8 mouse cellular contexts compared by ENCODE assay signal in the genomic region with DNA sequence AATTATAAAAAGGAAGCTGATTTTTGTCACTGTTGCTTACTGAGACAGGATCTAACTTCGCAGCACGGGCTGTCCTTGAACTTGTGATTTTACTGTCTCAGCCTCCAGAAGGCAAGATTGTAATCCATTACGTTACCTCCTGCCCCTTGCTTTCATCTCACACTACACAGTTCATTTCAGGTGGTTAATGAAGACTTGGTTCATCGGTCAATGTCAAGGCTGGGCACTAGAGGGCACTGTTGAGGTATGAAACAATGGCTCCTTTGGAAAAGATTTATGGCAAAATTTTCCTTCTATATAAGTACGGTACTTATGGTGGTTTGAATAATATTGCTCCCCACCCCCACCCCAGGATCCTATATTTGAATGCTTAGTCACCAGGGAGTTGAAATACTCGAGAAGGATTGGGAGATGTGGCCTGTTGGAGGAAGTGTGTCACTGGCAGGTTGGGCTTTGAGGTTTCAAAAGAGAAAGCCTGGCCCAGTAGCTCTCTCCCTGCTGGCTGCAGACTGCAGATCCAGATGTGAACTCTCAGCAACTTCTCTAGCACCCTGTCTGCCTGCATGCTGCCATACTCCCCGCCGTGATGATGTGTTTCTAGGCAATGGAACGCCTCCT. TPM values are rescaled to one million over a fixed set of nuclear protein-coding genes. Genes with fewer than 3 reads are reported as not detected.
A peak's percentile ranks its signal among the peaks of the same experiment; 100 is the strongest.
DNase-seq lines count a peak whose midpoint lies in the region.

No protein-coding gene starts in this region.

- peak; percentile 38 for DNase-seq in gastrocnemius, adult 18-20 months (ENCODE audit: low spot score)
- no peak for DNase-seq in gastrocnemius, postnatal 36 days
- DNase-seq in urinary bladder, postnatal 25 days (ENCODE audit: low spot score): peak; percentile 51
- DNase-seq in urinary bladder, adult 2 months (ENCODE audit: low spot score): no peak
- DNase-seq in embryo, embryonic 11 days: peak; percentile 72
- DNase-seq in kidney, adult 8-10 months: peak; percentile 29 to 65
- peak; percentile 68 for DNase-seq in lung, postnatal 36 days
- DNase-seq in thymus, postnatal 0 days (ENCODE audit: low spot score): peak; percentile 46

- intact Hi-C loops in gastrocnemius, postnatal 36 days (cut with DNase I): no loop called here

RNA-seq across cellular contexts. Expression of gene Kin, which starts 18.3 kb away (rescaled TPM):
- 1 to 10 TPM; 5.9 to 7.2 TPM for total RNA-seq in gastrocnemius, adult 18-20 months (2021)
- total RNA-seq in gastrocnemius, postnatal 36 days (2021): 1 to 10 TPM; 4.4 to 5.4 TPM
- polyA plus RNA-seq in urinary bladder, adult 2 months (2012; rRNA removed): 16.3 and 18.8 TPM in 2 replicates
- polyA plus RNA-seq in thymus, postnatal 0 days (2015; fragmentation: Nextera tagmentation; extraction: Ambion mirVana): 45.0 and 52.4 TPM in 2 replicates

RNA-seq across cellular contexts. Expression of gene Atp5c1, which starts 18.4 kb away (rescaled TPM):
- total RNA-seq in gastrocnemius, adult 18-20 months (2021): 100 to 1,000 TPM; 791 to 847 TPM
- 100 to 1,000 TPM; 760 to 854 TPM for total RNA-seq in gastrocnemius, postnatal 36 days (2021)
- 350 and 383 TPM in 2 replicates for polyA plus RNA-seq in urinary bladder, adult 2 months (2012; rRNA removed)
- 644 and 686 TPM in 2 replicates for polyA plus RNA-seq in thymus, postnatal 0 days (2015; fragmentation: Nextera tagmentation; extraction: Ambion mirVana)

RNA-seq across cellular contexts. Expression of gene Itih2, which starts 32.5 kb away (rescaled TPM):
- 1 to 10 TPM in 1 of 2 experiments, under 1 TPM in 1; 0.23 to 1.1 TPM for total RNA-seq in gastrocnemius, adult 18-20 months (2021)
- under 1 TPM; 0.36 to 0.69 TPM for total RNA-seq in gastrocnemius, postnatal 36 days (2021)
- 3.4 and 4.2 TPM in 2 replicates for polyA plus RNA-seq in urinary bladder, adult 2 months (2012; rRNA removed)
- 0.12 and 0.14 TPM in 2 replicates for polyA plus RNA-seq in thymus, postnatal 0 days (2015; fragmentation: Nextera tagmentation; extraction: Ambion mirVana)

RNA-seq across cellular contexts. Expression of gene Taf3, which starts 50.3 kb away (rescaled TPM):
- total RNA-seq in gastrocnemius, adult 18-20 months (2021): 10 to 100 TPM in 1 of 2 experiments, 1 to 10 TPM in 1; 9.4 to 10.8 TPM
- 1 to 10 TPM; 6.3 to 7.7 TPM for total RNA-seq in gastrocnemius, postnatal 36 days (2021)
- polyA plus RNA-seq in urinary bladder, adult 2 months (2012; rRNA removed): 13.2 and 13.8 TPM in 2 replicates
- 14.0 and 16.0 TPM in 2 replicates for polyA plus RNA-seq in thymus, postnatal 0 days (2015; fragmentation: Nextera tagmentation; extraction: Ambion mirVana)

RNA-seq across cellular contexts. Expression of gene Itih5, which starts 54.7 kb away (rescaled TPM):
- total RNA-seq in gastrocnemius, adult 18-20 months (2021): 10 to 100 TPM; 10.2 to 12.7 TPM
- 10 to 100 TPM; 13.0 to 14.2 TPM for total RNA-seq in gastrocnemius, postnatal 36 days (2021)
- polyA plus RNA-seq in urinary bladder, adult 2 months (2012; rRNA removed): 96.2 and 115 TPM in 2 replicates
- polyA plus RNA-seq in thymus, postnatal 0 days (2015; fragmentation: Nextera tagmentation; extraction: Ambion mirVana): 3.4 and 3.6 TPM in 2 replicates

Comparison
In these comparisons a context has a peak if more than half of its experiments do, and no peak if none do; other contexts are left out.
1. DNase-seq: peak in gastrocnemius, adult 18-20 months (single experiment), urinary bladder, postnatal 25 days (single experiment), embryo, embryonic 11 days (single experiment), kidney, adult 8-10 months (2 of 2), lung, postnatal 36 days (single experiment) and thymus, postnatal 0 days (single experiment); none in gastrocnemius, postnatal 36 days (0 of 2) and urinary bladder, adult 2 months (single experiment).